In the genomic region with DNA sequence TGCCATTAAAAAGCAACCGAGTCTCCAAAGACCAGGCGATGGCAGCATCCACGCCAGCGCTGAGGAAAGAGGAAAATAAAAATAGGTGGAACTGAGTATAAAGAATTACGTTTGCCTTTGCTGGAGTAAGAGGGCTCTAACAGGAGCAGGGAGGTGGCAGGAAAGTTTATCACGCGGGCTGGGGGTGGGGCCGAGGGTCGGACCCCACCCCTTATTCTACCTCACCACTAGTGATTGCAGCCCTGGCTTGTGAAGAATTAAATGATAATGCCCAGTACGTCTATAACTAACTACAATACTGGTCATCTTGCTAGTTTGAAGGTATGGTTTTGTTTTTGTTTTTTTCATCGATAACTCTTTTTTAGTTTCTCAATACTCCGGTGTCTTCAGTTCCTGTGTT, we compare ENCODE assay signal across 8 mouse cellular contexts. TPM values are rescaled to one million over a fixed set of nuclear protein-coding genes. Genes with fewer than 3 reads are reported as not detected.
DNase-seq lines count a peak whose midpoint lies in the region; ATAC-seq and TF ChIP-seq lines count a peak whose summit lies in the region.

No protein-coding gene starts in this region.

- H3K4me3 ChIP-seq in kidney, adult 2 months (ENCODE audit: insufficient read depth, low read depth, low read length): peak overlapping the region; percentile 60
- H3K4me3 ChIP-seq in cortical plate, adult 2 months (ENCODE audit: insufficient read depth, low read length): peak overlapping the region; percentile 83
- H3K4me3 ChIP-seq in intestine, embryonic 14.5 days (ENCODE audit: low read depth, low read length): peak overlapping the region; percentile 76
- H3K4me3 ChIP-seq in midbrain, embryonic 14.5 days (replicated peaks; ENCODE audit: low read depth, low read length): peak overlapping the region; percentile 54

- TF ChIP-seq CTCF in kidney, adult 2 months (conservative IDR thresholded peaks at IDR 0.05; ENCODE audit: insufficient read depth, insufficient read length, low read depth, low read length): no peak
- no peak for TF ChIP-seq CTCF in cortical plate, adult 2 months (IDR thresholded peaks at IDR 0.05; ENCODE audit: extremely low read depth, insufficient read depth, low read length)

- TF ChIP-seq POLR2A in kidney, adult 2 months (IDR thresholded peaks at IDR 0.05; ENCODE audit: low read depth, low read length): no peak
- no peak for TF ChIP-seq POLR2A in cortical plate, adult 2 months (IDR thresholded peaks at IDR 0.05; ENCODE audit: extremely low read depth, insufficient read depth, low read length)

- peak overlapping the region; percentile 68; the same call in 1 of the 2 replicates for H3K9ac ChIP-seq in intestine, embryonic 14.5 days (ENCODE audit: low read length)
- H3K9ac ChIP-seq in midbrain, embryonic 14.5 days (replicated peaks; ENCODE audit: low read length): peak overlapping the region; percentile 59; the same call in 1 of the 2 replicates

- no peak for ATAC-seq in intestine, embryonic 14.5 days (replicated peaks; ENCODE audit: low FRiP score, low TSS enrichment, low read depth)
- no peak for ATAC-seq in midbrain, embryonic 14.5 days (ENCODE audit: low FRiP score, low TSS enrichment)

- H3K9me3 ChIP-seq in intestine, embryonic 14.5 days (ENCODE audit: control insufficient read depth, low read length): no peaks in the 10 kb centered on the region
- H3K9me3 ChIP-seq in midbrain, embryonic 14.5 days (ENCODE audit: control insufficient read depth, low read length): no peaks in the 10 kb centered on the region

- H3K36me3 ChIP-seq in kidney, adult 2 months (ENCODE audit: control insufficient read depth, insufficient read depth, low read length): no peaks in the 10 kb centered on the region
- peaks cover 8% of the 10 kb centered on the region; the same call in 1 of the 2 replicates for H3K36me3 ChIP-seq in intestine, embryonic 14.5 days (ENCODE audit: control insufficient read depth, insufficient read depth, low read length)
- H3K36me3 ChIP-seq in midbrain, embryonic 14.5 days (ENCODE audit: control insufficient read depth, insufficient read depth, low read length): no peaks in the 10 kb centered on the region

- 10% methylated on average over 12 of the region's 12 CpGs for WGBS in kidney, adult 2 months
- WGBS in intestine, embryonic 14.5 days: 15% methylated on average over 12 of the region's 12 CpGs
- whole genome bisulfite sequencing in midbrain, embryonic 14.5 days: 13% methylated on average over 12 of the region's 12 CpGs

- no peak for DNase-seq in kidney, adult 2 months
- DNase-seq in kidney, adult 9 months: no peak
- no peak for DNase-seq in intestine, embryonic 14.5 days (ENCODE audit: low spot score)
- peak; percentile 11 for DNase-seq in midbrain, embryonic 14.5 days
- DNase-seq in thymus, postnatal 0 days (ENCODE audit: low spot score): no peak
- DNase-seq in frontal cortex, postnatal 14 days (ENCODE audit: low spot score in 2 of 2): no peak
- no peak for DNase-seq in gastrocnemius, adult 18-20 months (ENCODE audit: low spot score)

- H3K27me3 ChIP-seq in kidney, adult 2 months (replicated peaks; ENCODE audit: control insufficient read depth, insufficient read depth, low read length): no peaks in the 10 kb centered on the region
- no peaks in the 10 kb centered on the region for H3K27me3 ChIP-seq in intestine, embryonic 14.5 days (replicated peaks; ENCODE audit: control insufficient read depth, insufficient read depth, low read length)
- 0 out of 2 replicates have a peak, but pooled peaks cover 4% of the 10 kb centered on the region for H3K27me3 ChIP-seq in midbrain, embryonic 14.5 days (ENCODE audit: control insufficient read depth, insufficient read depth, low read length)

- no peak overlapping the region for H3K27ac ChIP-seq in kidney, adult 2 months (ENCODE audit: insufficient read depth, low read depth, low read length)
- no peak overlapping the region for H3K27ac ChIP-seq in cortical plate, adult 2 months (ENCODE audit: insufficient read depth, low read length)
- H3K27ac ChIP-seq in intestine, embryonic 14.5 days (ENCODE audit: low read depth): no peak overlapping the region
- H3K27ac ChIP-seq in midbrain, embryonic 14.5 days (replicated peaks; ENCODE audit: low read depth, low read length): no peak overlapping the region

- peak overlapping the region; percentile 85 for H3K4me2 ChIP-seq in intestine, embryonic 14.5 days (ENCODE audit: low read length)
- peak overlapping the region; percentile 86 for H3K4me2 ChIP-seq in midbrain, embryonic 14.5 days (ENCODE audit: low read length)

- H3K4me1 ChIP-seq in kidney, adult 2 months (ENCODE audit: control insufficient read depth, insufficient read depth, low read length): peaks cover 11% of the 10 kb centered on the region; the same call in 1 of the 2 replicates
- H3K4me1 ChIP-seq in cortical plate, adult 2 months (ENCODE audit: control insufficient read depth, insufficient read depth, low read length): peaks cover 3% of the 10 kb centered on the region
- peaks cover 21% of the 10 kb centered on the region for H3K4me1 ChIP-seq in intestine, embryonic 14.5 days (replicated peaks; ENCODE audit: control insufficient read depth, insufficient read depth, low read length)
- peaks cover 20% of the 10 kb centered on the region for H3K4me1 ChIP-seq in midbrain, embryonic 14.5 days (ENCODE audit: control insufficient read depth, insufficient read depth, low read length)

RNA-seq across cellular contexts. Expression of gene Ptpn21, which starts 3.4 kb away (rescaled TPM):
- 25.4 and 27.5 TPM in 2 replicates for polyA plus RNA-seq in kidney, adult 2 months (2012; rRNA removed)
- polyA plus RNA-seq in cortical plate, adult 2 months (2012; rRNA removed): 8.5 and 10.6 TPM in 2 replicates
- 10.7 and 11.3 TPM in 2 replicates for polyA plus RNA-seq in intestine, embryonic 14.5 days (2014; fragmentation: Nextera tagmentation; extraction: Ambion mirVana)
- polyA plus RNA-seq in midbrain, embryonic 14.5 days (2014; fragmentation: Nextera tagmentation; extraction: Ambion mirVana): 3.9 and 5.4 TPM in 2 replicates
- 1.4 and 1.6 TPM in 2 replicates for polyA plus RNA-seq in thymus, postnatal 0 days (2015; fragmentation: Nextera tagmentation; extraction: Ambion mirVana)
- 10 to 100 TPM; 31.8 to 44.3 TPM for total RNA-seq in gastrocnemius, adult 18-20 months (2021)

RNA-seq across cellular contexts. Expression of gene Zc3h14, which starts 13.0 kb away (rescaled TPM):
- 72.5 and 74.7 TPM in 2 replicates for polyA plus RNA-seq in kidney, adult 2 months (2012; rRNA removed)
- polyA plus RNA-seq in cortical plate, adult 2 months (2012; rRNA removed): 119 TPM in 2 replicates
- polyA plus RNA-seq in intestine, embryonic 14.5 days (2014; fragmentation: Nextera tagmentation; extraction: Ambion mirVana): 115 and 117 TPM in 2 replicates
- 99.5 and 135 TPM in 2 replicates for polyA plus RNA-seq in midbrain, embryonic 14.5 days (2014; fragmentation: Nextera tagmentation; extraction: Ambion mirVana)
- polyA plus RNA-seq in thymus, postnatal 0 days (2015; fragmentation: Nextera tagmentation; extraction: Ambion mirVana): 96.2 and 101 TPM in 2 replicates
- total RNA-seq in gastrocnemius, adult 18-20 months (2021): 10 to 100 TPM; 46.9 to 49.6 TPM
